Mouse (Mus musculus) megakaryocyte, embryonic 14.5 days (primary cell): Measurements from ENCODE around the gene Stat5b.

Source experiments
- FLI1 ChIP-seq: IDR thresholded peaks from 2 replicates; pipeline ENCODE4 v1.6.1; 2012; ENCODE audit warnings: low read length, inconsistent platforms, mixed read lengths
- GATA1 ChIP-seq: IDR thresholded peaks from 3 replicates; pipeline ENCODE4 v1.6.1; 2012; ENCODE audit warnings: mixed read lengths, low read length, inconsistent platforms, borderline replicate concordance

- TF ChIP-seq GATA1: no peak
- no peak for TF ChIP-seq FLI1
Observed at GRCm38 (mm10) chr11:100894146-100894918, 43.8 kb upstream of the Stat5b start.
